Mouse (Mus musculus) kidney, adult 2 months (tissue): ENCODE measurements around the gene Gm37240.

Experiments
- CTCF ChIP-seq: fragments of 200-500 bp; conservative IDR thresholded peaks from 2 replicates; pipeline ENCODE4 v1.5.1; 2011; ENCODE audit warnings: low read depth, mild to moderate bottlenecking, control low read depth, low read length, moderate library complexity, mixed read lengths; ENCODE audit not compliant: insufficient read depth, insufficient read length
- POLR2A ChIP-seq: fragments of 200-500 bp; IDR thresholded peaks from one replicate; pipeline ENCODE4 v1.6.1; 2011; ENCODE audit warnings: low read depth, low read length, control low read depth

GRCm38 (mm10) chr3:85012889-85013288 is 874.4 kb downstream of the Gm37240 start:
- TF ChIP-seq CTCF (no peak), POLR2A (no peak)
